Mouse (Mus musculus) G1E-ER4 (cell line): Measurements from ENCODE around the gene Thsd4. TPM values are rescaled to one million over a fixed set of nuclear protein-coding genes. Genes with fewer than 3 reads are reported as not detected.

Experiments used
- GATA1 ChIP-seq: IDR thresholded peaks from one replicate; pipeline ENCODE4 v1.8.0; 2012; ENCODE audit warnings: low read length, inconsistent platforms
- polyA plus RNA-seq: library from polyadenylated mRNA; stranded (reverse); fragments of >175 nt; gene quantifications from 2 replicates; pipeline ENCODE4 v1.2.3, GENCODE M21; 2012

Thsd4 gene
- polyA plus RNA-seq, 1 experiment, result 13.1 TPM

GRCm38 (mm10) chr9:60373161-60373737 lies 148.6 kb downstream of the Thsd4 start:
- no peak for TF ChIP-seq GATA1

GRCm38 (mm10) chr9:60368516-60368915 lies 153.3 kb downstream of the Thsd4 start:
- TF ChIP-seq GATA1, result no peak

GRCm38 (mm10) chr9:60367617-60368305 lies 154.1 kb downstream of the Thsd4 start:
- TF ChIP-seq GATA1, result peak; percentile 24

GRCm38 (mm10) chr9:60364166-60364781 lies 157.6 kb downstream of the Thsd4 start:
- TF ChIP-seq GATA1, result no peak

- TF ChIP-seq GATA1, result no peak
Observed at GRCm38 (mm10) chr9:60352351-60352750, 169.5 kb downstream of the Thsd4 start.

- TF ChIP-seq GATA1, result no peak
Observed at GRCm38 (mm10) chr9:60351153-60351552, 170.7 kb downstream of the Thsd4 start.

- TF ChIP-seq GATA1, result no peak
Observed at GRCm38 (mm10) chr9:60336147-60336546, 185.7 kb downstream of the Thsd4 start.

GRCm38 (mm10) chr9:60335455-60335854 lies 186.4 kb downstream of the Thsd4 start:
- no peak for TF ChIP-seq GATA1

- no peak for TF ChIP-seq GATA1
Observed at GRCm38 (mm10) chr9:60329911-60330310, 191.9 kb downstream of the Thsd4 start.

- TF ChIP-seq GATA1, result no peak
Observed at GRCm38 (mm10) chr9:60324716-60325115, 197.1 kb downstream of the Thsd4 start.

- TF ChIP-seq GATA1, result no peak
Observed at GRCm38 (mm10) chr9:60323435-60323834, 198.4 kb downstream of the Thsd4 start.

- no peak for TF ChIP-seq GATA1
Observed at GRCm38 (mm10) chr9:60317291-60317690, 204.6 kb downstream of the Thsd4 start.

- no peak for TF ChIP-seq GATA1
Observed at GRCm38 (mm10) chr9:60316510-60316909, 205.3 kb downstream of the Thsd4 start.

GRCm38 (mm10) chr9:60315533-60315932 lies 206.3 kb downstream of the Thsd4 start:
- no peak for TF ChIP-seq GATA1

- TF ChIP-seq GATA1, result no peak
Observed at GRCm38 (mm10) chr9:60313661-60314060, 208.2 kb downstream of the Thsd4 start.

- no peak for TF ChIP-seq GATA1
Observed at GRCm38 (mm10) chr9:60312670-60313069, 209.2 kb downstream of the Thsd4 start.
